Mouse (Mus musculus): ENCODE results near the gene Xaf1.

DNA sequence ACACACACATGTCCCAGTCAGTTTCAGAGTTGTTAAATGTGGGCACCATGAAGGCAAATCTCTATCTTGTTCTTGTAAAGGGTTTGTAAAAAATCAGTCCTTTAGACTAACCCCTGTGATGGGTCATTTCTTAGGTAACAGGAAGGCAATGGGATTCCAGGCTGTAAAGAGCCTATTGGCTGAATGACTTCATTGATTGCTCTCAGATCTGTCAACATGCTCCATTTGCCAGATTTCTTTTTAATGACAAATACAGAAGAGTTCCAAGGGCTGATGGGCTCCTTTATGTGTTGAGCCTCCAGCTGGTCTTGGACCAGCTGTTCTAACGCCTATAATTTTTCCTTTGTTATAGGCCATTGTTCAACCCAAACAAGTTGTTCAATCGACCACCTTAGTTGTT is 8.3 kb upstream of the Xaf1 start:
- TF ChIP-seq POLR2AphosphoS2 (IDR thresholded peaks at IDR 0.05; ENCODE audit: low read length) (no peak), POLR2A (IDR thresholded peaks at IDR 0.05; ENCODE audit: control insufficient read depth in 1 of 2, insufficient read depth in 1 of 2, low read depth in 1 of 2, low read length in 2 of 2, poor library complexity in 1 of 2) (no peak), TAL1 (IDR thresholded peaks at IDR 0.05; ENCODE audit: low read length) (no peak), ELF1 (IDR thresholded peaks at IDR 0.05; ENCODE audit: low read depth, low read length) (no peak), CTCF (IDR thresholded peaks at IDR 0.05 in 2 of 3, conservative IDR thresholded peaks at IDR 0.05 in 1 of 3; ENCODE audit: control insufficient read depth in 1 of 3, insufficient read depth in 1 of 3, low read depth in 2 of 3, low read length in 3 of 3, poor library complexity in 1 of 3, severe bottlenecking in 1 of 3) (no peak), KAT2A (conservative IDR thresholded peaks at IDR 0.05; ENCODE audit: low read depth, low read length) (no peak), EP300 (IDR thresholded peaks at IDR 0.05; ENCODE audit: low read depth in 1 of 2, low read length in 2 of 2) (no peak), NRF1 (IDR thresholded peaks at IDR 0.05; ENCODE audit: insufficient read depth, low read depth, low read length, poor library complexity, severe bottlenecking) (no peak), MYC (IDR thresholded peaks at IDR 0.05; ENCODE audit: low read depth, low read length) (no peak), CHD2 (IDR thresholded peaks at IDR 0.05; ENCODE audit: low read length) (no peak), GATA1 (IDR thresholded peaks at IDR 0.05; ENCODE audit: low read depth, low read length) (no peak), MEF2A (IDR thresholded peaks at IDR 0.05; ENCODE audit: extremely low read depth, insufficient replicate concordance, low read depth, low read length, poor library complexity, severe bottlenecking) (no peak)

Measured in MEL (cell line).